Mouse (Mus musculus): ENCODE measurements around the gene Csf3.

DNA sequence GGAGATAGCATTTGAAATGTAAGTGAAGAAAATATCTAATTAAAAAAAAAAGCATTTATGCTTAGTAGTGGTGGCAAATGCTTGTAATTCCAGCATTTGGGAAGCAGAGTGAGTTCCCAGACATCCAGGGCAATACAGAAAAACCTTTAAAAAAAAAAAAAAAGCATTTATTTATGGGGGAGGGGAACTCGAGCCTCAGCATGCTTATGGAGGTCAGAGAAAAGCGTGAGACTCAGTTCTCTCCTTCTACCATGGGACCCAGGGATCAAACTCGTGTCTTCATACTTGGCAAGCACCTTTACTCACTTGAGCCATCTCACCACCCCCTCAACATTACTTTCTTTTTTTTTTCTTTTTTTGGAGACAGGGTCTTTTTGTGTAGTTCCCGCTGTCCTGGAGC lies 19.9 kb upstream of the Csf3 start:
- TF ChIP-seq CTCF (IDR thresholded peaks at IDR 0.05; ENCODE audit: extremely low read depth, insufficient read depth, insufficient read length, insufficient replicate concordance) (no peak), POLR2A (IDR thresholded peaks at IDR 0.05; ENCODE audit: low read depth, low read length) (no peak)

Data from spleen, adult 2 months (tissue).